Mouse (Mus musculus) CH12.LX (cell line): ENCODE data around the gene Filip1l.

Experiments used
- CHD2 ChIP-seq: IDR thresholded peaks from 2 replicates; pipeline ENCODE4 v1.6.1; 2011; ENCODE audit warnings: low read length, improper control_type of control experiment
- CTCF ChIP-seq, 2 experiments: IDR thresholded peaks in 1 of 2; conservative IDR thresholded peaks in 1 of 2; 2 replicates each; pipeline ENCODE4 v1.5.1; 2011 to 2012; ENCODE audit warnings: low read depth in 2 of 2, low read length in 2 of 2, improper control_type of control experiment in 1 of 2, inconsistent platforms in 1 of 2, mild to moderate bottlenecking in 1 of 2, moderate library complexity in 1 of 2
- EP300 ChIP-seq: IDR thresholded peaks from 2 replicates; pipeline ENCODE4 v1.6.1; 2011; ENCODE audit warnings: low read length, improper control_type of control experiment
- GABPA ChIP-seq: IDR thresholded peaks from 2 replicates; pipeline ENCODE4 v1.6.1; 2012; ENCODE audit warnings: low read depth, low read length, improper control_type of control experiment, inconsistent platforms; ENCODE audit not compliant: insufficient replicate concordance
- MAZ ChIP-seq: IDR thresholded peaks from 2 replicates; pipeline ENCODE4 v1.6.1; 2012; ENCODE audit warnings: low read depth, mild to moderate bottlenecking, inconsistent platforms, low read length, improper control_type of control experiment, moderate library complexity
- POLR2A ChIP-seq: IDR thresholded peaks from 2 replicates; pipeline ENCODE4 v1.6.1; 2011; ENCODE audit warnings: low read depth, mild to moderate bottlenecking, improper control_type of control experiment, low read length
- RAD21 ChIP-seq: IDR thresholded peaks from 2 replicates; pipeline ENCODE4 v1.6.1; 2011; ENCODE audit warnings: low read depth, mild to moderate bottlenecking, low read length, improper control_type of control experiment, moderate library complexity

DNA sequence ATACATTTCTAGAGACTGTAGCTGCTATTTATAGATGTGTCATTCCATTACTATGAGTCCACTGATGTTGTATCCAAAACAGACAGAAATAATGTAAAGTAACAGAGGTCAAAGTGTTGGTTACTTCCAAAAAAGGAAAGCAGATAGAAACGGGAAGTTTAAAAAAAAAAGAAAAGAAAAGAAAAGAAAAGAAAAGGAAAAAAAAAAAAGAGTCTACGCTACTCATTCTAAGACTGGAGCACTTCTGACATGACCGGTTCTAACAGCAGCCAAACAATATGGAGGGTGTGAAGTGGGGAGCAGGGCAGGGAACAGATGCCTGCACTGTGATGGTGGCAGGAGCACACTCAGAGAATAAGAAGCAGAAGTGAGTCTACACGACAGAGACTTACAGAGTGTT lies 175.6 kb downstream of the Filip1l start:
- TF ChIP-seq RAD21 (no peak), EP300 (no peak), MAZ (no peak), CHD2 (no peak), POLR2A (no peak), GABPA (no peak), CTCF (conservative IDR thresholded peaks at IDR 0.05 in 1 of 2, IDR thresholded peaks at IDR 0.05 in 1 of 2; ENCODE audit: low read depth in 2 of 2, low read length in 2 of 2) (no peak)
